ENCODE assay signal across 8 mouse cellular contexts in genomic region chr12:85437172-85437876, GRCm38 (mm10). TPM values are rescaled to one million over a fixed set of nuclear protein-coding genes. Genes with fewer than 3 reads are reported as not detected.
DNase-seq lines count a peak whose midpoint lies in the region; ATAC-seq and TF ChIP-seq lines count a peak whose summit lies in the region.

No protein-coding gene starts in this region.

- H3K4me3 ChIP-seq in lung, embryonic 14.5 days (ENCODE audit: low read depth, low read length) = no peak overlapping the region
- H3K4me3 ChIP-seq in heart, embryonic 11.5 days (ENCODE audit: low read depth, low read length) = no peak overlapping the region

- 54% methylated on average over 17 of the region's 17 CpGs for WGBS in lung, embryonic 14.5 days
- WGBS in heart, embryonic 11.5 days (ENCODE audit: insufficient replicate concordance) = 49% methylated on average over 17 of the region's 17 CpGs

- peak overlapping the region; percentile 15; the same call in 1 of the 2 replicates for H3K27ac ChIP-seq in lung, embryonic 14.5 days (ENCODE audit: low read depth)
- peak overlapping the region; percentile 54 for H3K27ac ChIP-seq in heart, embryonic 11.5 days (ENCODE audit: low read depth, low read length)

- ATAC-seq in lung, embryonic 14.5 days (ENCODE audit: insufficient read depth) = peak; percentile 39; the same call in 1 of the 2 replicates
- ATAC-seq in common myeloid progenitor, adult 5-6 weeks (replicated peaks; ENCODE audit: low read depth, poor library complexity, severe bottlenecking) = peak; percentile 68
- ATAC-seq in heart, embryonic 11.5 days (replicated peaks; ENCODE audit: insufficient number of reproducible peaks, low FRiP score, low TSS enrichment) = no peak

- H3K4me1 ChIP-seq in lung, embryonic 14.5 days (ENCODE audit: insufficient read depth) = no peaks in the 10 kb centered on the region
- peaks cover 36% of the 10 kb centered on the region for H3K4me1 ChIP-seq in heart, embryonic 11.5 days (ENCODE audit: control insufficient read depth, insufficient read depth, low read length)

- H3K36me3 ChIP-seq in lung, embryonic 14.5 days (ENCODE audit: insufficient read depth) = no peaks in the 10 kb centered on the region
- H3K36me3 ChIP-seq in heart, embryonic 11.5 days (ENCODE audit: control insufficient read depth, insufficient read depth, low read length) = no peaks in the 10 kb centered on the region

- H3K9ac ChIP-seq in lung, embryonic 14.5 days = no peak overlapping the region
- no peak overlapping the region for H3K9ac ChIP-seq in heart, embryonic 11.5 days (ENCODE audit: low read depth, low read length)

- H3K9me3 ChIP-seq in lung, embryonic 14.5 days (ENCODE audit: low read depth, low read length) = no peaks in the 10 kb centered on the region
- H3K9me3 ChIP-seq in heart, embryonic 11.5 days (replicated peaks; ENCODE audit: control insufficient read depth, low read length) = no peaks in the 10 kb centered on the region

- TF ChIP-seq CTCF in lung, embryonic 14.5 days (IDR thresholded peaks at IDR 0.05; ENCODE audit: low read depth) = no peak

- no peak overlapping the region for H3K4me2 ChIP-seq in lung, embryonic 14.5 days
- H3K4me2 ChIP-seq in heart, embryonic 11.5 days = no peak overlapping the region

- no peaks in the 10 kb centered on the region for H3K27me3 ChIP-seq in lung, embryonic 14.5 days (ENCODE audit: insufficient read depth, low read length)
- no peaks in the 10 kb centered on the region for H3K27me3 ChIP-seq in heart, embryonic 11.5 days (ENCODE audit: control insufficient read depth, insufficient read depth, low read length)

- no peak for DNase-seq in lung, embryonic 14.5 days
- DNase-seq in lung, postnatal 25 days (ENCODE audit: low spot score) = no peak
- peak; percentile 41 for DNase-seq in lung, postnatal 36 days
- DNase-seq in spleen, postnatal 14 days (ENCODE audit: low spot score in 2 of 2) = no peak
- DNase-seq in frontal cortex, adult 2 months (ENCODE audit: extremely low spot score in 1 of 2, low spot score in 1 of 2) = no peak
- DNase-seq in ovary, postnatal 14 days (ENCODE audit: low spot score) = no peak

RNA-seq across cellular contexts. Expression of gene Fos, which starts 36.4 kb away (rescaled TPM):
- 3.7 and 3.8 TPM in 2 replicates for polyA plus RNA-seq in lung, embryonic 14.5 days (2014; fragmentation: Nextera tagmentation; extraction: Ambion mirVana)
- total RNA-seq in common myeloid progenitor, adult 5-6 weeks (2017) = 421 and 492 TPM in 2 replicates
- polyA plus RNA-seq in heart, embryonic 11.5 days (2014; fragmentation: Nextera tagmentation; extraction: Ambion mirVana) = 4.5 and 6.3 TPM in 2 replicates
- polyA plus RNA-seq in frontal cortex, adult 2 months (2012; rRNA removed) = 38.0 and 106 TPM in 2 replicates
